Mouse (Mus musculus) lung, postnatal 0 days (tissue): Measurements from ENCODE around the gene Faap100.

Experiments
- CTCF ChIP-seq: IDR thresholded peaks from 2 replicates; pipeline ENCODE4 v1.5.1; 2016; ENCODE audit warnings: antibody characterized with exemption, mild to moderate bottlenecking
- EP300 ChIP-seq: IDR thresholded peaks from 2 replicates; pipeline ENCODE4 v1.6.1; 2016; ENCODE audit warnings: antibody characterized with exemption, mild to moderate bottlenecking, control low read depth

- no peak for TF ChIP-seq CTCF
- TF ChIP-seq EP300 = no peak
Observed at GRCm38 (mm10) chr11:120381157-120381556, 2.6 kb upstream of the Faap100 start.
